Mouse (Mus musculus) heart, embryonic 11.5 days (tissue): ENCODE results near the gene Gabarapl2. TPM values are rescaled to one million over a fixed set of nuclear protein-coding genes. Genes with fewer than 3 reads are reported as not detected.
A peak's percentile ranks its signal among the peaks of the same experiment; 100 is the strongest.

Experiments
- ATAC-seq: fragments of 200-750 bp; cut with Nextera tagmentation; replicated peaks from 2 replicates; pipeline ENCODE4 v1.8.0; 2017; ENCODE audit warnings: moderate library complexity; ENCODE audit not compliant: insufficient number of reproducible peaks, low FRiP score, low TSS enrichment
- H3K27ac ChIP-seq: fragments of 300-500 bp; sonication (generic); 2 replicates; pipeline ENCODE4 v1.5.1; 2014; ENCODE audit warnings: mild to moderate bottlenecking, low read depth, low read length
- H3K27me3 ChIP-seq: fragments of 300-500 bp; sonication (generic); 2 replicates; pipeline ENCODE4 v1.6.1; 2014; ENCODE audit warnings: mild to moderate bottlenecking, low read length, mixed read lengths; ENCODE audit not compliant: control insufficient read depth, insufficient read depth
- H3K36me3 ChIP-seq: fragments of 300-500 bp; sonication (generic); 2 replicates; pipeline ENCODE4 v1.6.1; 2014; ENCODE audit warnings: mild to moderate bottlenecking, low read length, moderate library complexity, mixed read lengths; ENCODE audit not compliant: control insufficient read depth, insufficient read depth
- H3K4me1 ChIP-seq: fragments of 300-500 bp; sonication (generic); 2 replicates; pipeline ENCODE4 v1.6.1; 2014; ENCODE audit warnings: low read length; ENCODE audit not compliant: control insufficient read depth, insufficient read depth
- H3K4me2 ChIP-seq: fragments of 300-500 bp; sonication (generic); 2 replicates; pipeline ENCODE4 v1.6.1; 2014; ENCODE audit warnings: mild to moderate bottlenecking, moderate library complexity
- H3K4me3 ChIP-seq: fragments of 300-500 bp; sonication (generic); 2 replicates; pipeline ENCODE4 v1.5.1; 2014; ENCODE audit warnings: low read depth, low read length
- H3K9ac ChIP-seq: fragments of 300-500 bp; sonication (generic); 2 replicates; pipeline ENCODE4 v1.6.1; 2014; ENCODE audit warnings: mild to moderate bottlenecking, low read depth, low read length, moderate library complexity
- H3K9me3 ChIP-seq: fragments of 300-500 bp; sonication (generic); replicated peaks from 2 replicates; pipeline ENCODE4 v1.6.1; 2016; ENCODE audit warnings: low read length; ENCODE audit not compliant: control insufficient read depth
- WGBS: fragments of 180-500 bp; shearing (Covaris S2); extraction: QIAGEN DNeasy Blood & Tissue Kit; methylation state at CpG from one replicate; pipeline ENCODE4 v1.1.7; 2014; ENCODE audit not compliant: insufficient replicate concordance; 5-methylcytosine and 5-hydroxymethylcytosine counted together
- polyA plus RNA-seq: library from polyadenylated mRNA; unstranded; fragments of >200 nt; fragmentation: Nextera tagmentation; extraction: Ambion mirVana; gene quantifications from 2 replicates; pipeline ENCODE4 v1.2.1, GENCODE M21; 2014

The Gabarapl2 gene
- 177 and 191 TPM in 2 replicates for polyA plus RNA-seq

GRCm38 (mm10) chr8:111940171-111941100 lies at the start of gene Gabarapl2:
Gabarapl2 (plus strand) TSS chr8:111940703.
- under 1% methylated on average over 65 of the region's 65 CpGs for WGBS
- peaks cover 3% of the 10 kb centered on the region; the same call in 1 of the 2 replicates for H3K36me3 ChIP-seq
- peak; percentile 94 for ATAC-seq
- H3K4me2 ChIP-seq: peak within 1 kb of the TSS; percentile 93
- no peaks in the 10 kb centered on the region for H3K27me3 ChIP-seq
- no peaks in the 10 kb centered on the region for H3K9me3 ChIP-seq
- H3K27ac ChIP-seq: peak within 1 kb of the TSS; percentile 76
- peak within 1 kb of the TSS; percentile 91 for H3K4me3 ChIP-seq
- H3K9ac ChIP-seq: peak within 1 kb of the TSS; percentile 84
- peaks cover 8% of the 10 kb centered on the region for H3K4me1 ChIP-seq

- no peaks in the 10 kb centered on the region for H3K36me3 ChIP-seq
- 56% methylated on average over 6 of the region's 6 CpGs for WGBS
- peak overlapping the region; percentile 28; the same call in 1 of the 2 replicates for H3K4me3 ChIP-seq
- no peaks in the 10 kb centered on the region for H3K9me3 ChIP-seq
- H3K9ac ChIP-seq: no peak overlapping the region
- H3K4me1 ChIP-seq: peaks cover 7% of the 10 kb centered on the region; the same call in 1 of the 2 replicates
- ATAC-seq: no peak
- H3K27ac ChIP-seq: no peak overlapping the region
- no peak overlapping the region for H3K4me2 ChIP-seq
- H3K27me3 ChIP-seq: peaks cover 42% of the 10 kb centered on the region
These were observed 49.6 kb upstream of the Gabarapl2 start for GRCm38 (mm10) chr8:111890911-111891303.

- no peak overlapping the region for H3K4me3 ChIP-seq
- no peak overlapping the region for H3K9ac ChIP-seq
- no peak overlapping the region for H3K4me2 ChIP-seq
- H3K9me3 ChIP-seq: no peaks in the 10 kb centered on the region
- WGBS: 27% methylated on average over 8 of the region's 8 CpGs
- H3K36me3 ChIP-seq: no peaks in the 10 kb centered on the region
- H3K27ac ChIP-seq: no peak overlapping the region
- no peak for ATAC-seq
- H3K27me3 ChIP-seq: peaks cover 39% of the 10 kb centered on the region
- H3K4me1 ChIP-seq: peaks cover 7% of the 10 kb centered on the region; the same call in 1 of the 2 replicates
These were observed 48.5 kb upstream of the Gabarapl2 start for GRCm38 (mm10) chr8:111891983-111892382.

- Histone ChIP-seq H3K4me1 (peaks cover 7% of the 10 kb centered on the region; the same call in 1 of the 2 replicates), H3K27me3 (peaks cover 39% of the 10 kb centered on the region), H3K27ac (no peak overlapping the region), H3K4me2 (no peak overlapping the region), H3K4me3 (no peak overlapping the region), H3K9me3 (no peaks in the 10 kb centered on the region), H3K9ac (no peak overlapping the region), H3K36me3 (no peaks in the 10 kb centered on the region)
- no peak for ATAC-seq
- WGBS: 36% methylated on average over 5 of the region's 5 CpGs
These were observed 47.9 kb upstream of the Gabarapl2 start for GRCm38 (mm10) chr8:111892615-111893014.

- H3K4me2 ChIP-seq: no peak overlapping the region
- no peak for ATAC-seq
- no peaks in the 10 kb centered on the region for H3K9me3 ChIP-seq
- no peak overlapping the region for H3K27ac ChIP-seq
- WGBS: 88% methylated on average over 7 of the region's 7 CpGs
- H3K36me3 ChIP-seq: no peaks in the 10 kb centered on the region
- H3K9ac ChIP-seq: no peak overlapping the region
- H3K4me3 ChIP-seq: no peak overlapping the region
- H3K27me3 ChIP-seq: peaks cover 22% of the 10 kb centered on the region
- H3K4me1 ChIP-seq: peaks cover 5% of the 10 kb centered on the region; the same call in 1 of the 2 replicates
These were observed 45.5 kb upstream of the Gabarapl2 start for GRCm38 (mm10) chr8:111894955-111895354.

GRCm38 (mm10) chr8:111898586-111898985 lies 41.9 kb upstream of the Gabarapl2 start:
- Histone ChIP-seq H3K9me3 (no peaks in the 10 kb centered on the region), H3K27me3 (no peaks in the 10 kb centered on the region), H3K27ac (no peak overlapping the region), H3K4me2 (no peak overlapping the region), H3K36me3 (no peaks in the 10 kb centered on the region), H3K4me3 (no peak overlapping the region), H3K4me1 (peaks cover 6% of the 10 kb centered on the region; the same call in 1 of the 2 replicates), H3K9ac (no peak overlapping the region)
- no peak for ATAC-seq
- WGBS: 41% methylated on average over 10 of the region's 10 CpGs

- H3K9ac ChIP-seq: no peak overlapping the region
- H3K4me2 ChIP-seq: no peak overlapping the region
- no peak for ATAC-seq
- H3K9me3 ChIP-seq: no peaks in the 10 kb centered on the region
- H3K4me3 ChIP-seq: no peak overlapping the region
- peaks cover 6% of the 10 kb centered on the region; the same call in 1 of the 2 replicates for H3K4me1 ChIP-seq
- H3K27me3 ChIP-seq: no peaks in the 10 kb centered on the region
- no peaks in the 10 kb centered on the region for H3K36me3 ChIP-seq
- no peak overlapping the region for H3K27ac ChIP-seq
- WGBS: 11% methylated on average over 5 of the region's 5 CpGs
These were observed 38.4 kb upstream of the Gabarapl2 start for GRCm38 (mm10) chr8:111902080-111902479.

GRCm38 (mm10) chr8:111905500-111906121 lies 34.9 kb upstream of the Gabarapl2 start:
- Histone ChIP-seq H3K4me1 (peaks cover 6% of the 10 kb centered on the region), H3K36me3 (no peaks in the 10 kb centered on the region), H3K9me3 (no peaks in the 10 kb centered on the region), H3K27me3 (peaks cover 16% of the 10 kb centered on the region), H3K9ac (no peak overlapping the region), H3K4me3 (no peak overlapping the region), H3K4me2 (no peak overlapping the region), H3K27ac (no peak overlapping the region)
- 49% methylated on average over 7 of the region's 8 CpGs for WGBS
- ATAC-seq: no peak
